Mouse (Mus musculus): ENCODE data around the gene Cdhr1.

- TF ChIP-seq GATA1 (IDR thresholded peaks at IDR 0.05; ENCODE audit: borderline replicate concordance, low read length) (no peak), FLI1 (IDR thresholded peaks at IDR 0.05; ENCODE audit: low read length) (no peak)
These were observed 21.1 kb upstream of the Cdhr1 start for GRCm38 (mm10) chr14:37119233-37119632.
